Mouse (Mus musculus) lung, postnatal 14 days (tissue): ENCODE results near the gene Vasn.
A peak's percentile ranks its signal among the peaks of the same experiment; 100 is the strongest.

ENCODE experiments used
- DNase-seq: peaks from one replicate; pipeline ENCODE4 v3.0.0; 2021

The Vasn gene

GRCm38 (mm10) chr16:4607818-4608531 is 31.8 kb upstream of the Vasn start:
- DNase-seq = peak; percentile 87

DNA sequence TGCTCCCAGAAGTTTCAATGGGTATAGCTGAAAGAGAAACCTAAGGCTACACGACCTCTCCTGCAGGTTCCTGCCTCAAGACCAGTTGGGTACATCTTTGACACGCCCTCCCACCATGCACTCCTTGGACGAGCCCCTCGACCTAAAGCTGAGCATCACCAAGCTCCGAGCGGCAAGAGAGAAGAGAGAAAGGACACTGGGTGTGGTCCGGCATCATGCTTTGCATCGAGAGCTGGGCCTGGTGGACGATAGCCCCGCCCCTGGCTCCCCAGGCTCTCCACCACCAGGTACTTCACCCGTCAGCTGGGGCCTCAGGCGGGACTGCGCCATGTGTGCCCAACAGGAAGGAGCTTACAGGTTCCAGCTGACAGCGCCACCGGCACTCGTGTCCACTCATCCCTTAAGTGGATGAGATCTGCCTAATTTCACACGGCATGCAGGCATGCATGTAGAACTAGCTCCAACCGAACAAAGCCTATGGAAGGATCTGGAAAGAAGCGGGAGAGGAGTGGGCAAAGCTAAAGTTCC is 31.1 kb upstream of the Vasn start:
- DNase-seq = no peak

GRCm38 (mm10) chr16:4611193-4611592 is 28.5 kb upstream of the Vasn start:
- no peak for DNase-seq

- DNase-seq = no peak
Measured at GRCm38 (mm10) chr16:4611676-4612075, 28.1 kb upstream of the Vasn start.

GRCm38 (mm10) chr16:4613736-4614135 is 26.0 kb upstream of the Vasn start:
- DNase-seq = no peak

- no peak for DNase-seq
Measured at GRCm38 (mm10) chr16:4614639-4615038, 25.1 kb upstream of the Vasn start.

GRCm38 (mm10) chr16:4615297-4615696 is 24.4 kb upstream of the Vasn start:
- DNase-seq = no peak

GRCm38 (mm10) chr16:4616829-4617228 is 22.9 kb upstream of the Vasn start:
- DNase-seq = no peak

GRCm38 (mm10) chr16:4624074-4624473 is 15.7 kb upstream of the Vasn start:
- no peak for DNase-seq

DNA sequence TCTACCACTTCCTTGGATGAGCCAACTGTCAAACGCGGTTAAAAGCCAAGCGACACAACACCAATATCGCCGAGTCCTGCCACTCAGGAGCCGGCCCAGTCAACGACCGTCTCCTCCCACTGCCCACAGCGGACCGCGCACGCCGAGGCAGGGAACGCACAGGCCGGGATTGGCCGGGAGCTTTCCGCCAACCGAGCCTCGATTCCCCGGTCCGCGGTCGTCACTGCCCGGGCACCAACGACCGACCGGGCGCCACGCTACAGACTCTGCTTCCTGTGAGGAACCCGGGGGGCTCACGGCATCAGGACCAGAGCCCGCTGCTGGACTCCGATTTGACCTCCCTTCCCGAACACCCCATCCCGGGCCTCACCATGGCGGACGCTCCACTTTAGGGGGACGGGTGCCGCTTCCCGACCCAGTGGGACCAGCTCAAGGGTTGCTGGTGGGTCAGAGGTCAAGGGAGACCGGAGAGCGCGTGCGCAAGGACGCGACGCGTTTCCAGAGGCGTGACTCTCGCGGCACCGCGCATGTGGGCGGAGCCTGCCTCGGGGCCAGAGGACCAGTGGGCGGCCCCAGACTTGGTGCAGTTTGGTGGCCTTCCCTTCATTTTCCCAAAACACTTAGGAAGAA is 15.1 kb upstream of the Vasn start, which contains the start of gene Pam16:
TSS of gene Pam16 (minus strand) at position 508 of the 630 bp plus-strand sequence.
- DNase-seq = peak; percentile 92

- DNase-seq = no peak
Measured at GRCm38 (mm10) chr16:4627105-4627504, 12.6 kb upstream of the Vasn start.

DNA sequence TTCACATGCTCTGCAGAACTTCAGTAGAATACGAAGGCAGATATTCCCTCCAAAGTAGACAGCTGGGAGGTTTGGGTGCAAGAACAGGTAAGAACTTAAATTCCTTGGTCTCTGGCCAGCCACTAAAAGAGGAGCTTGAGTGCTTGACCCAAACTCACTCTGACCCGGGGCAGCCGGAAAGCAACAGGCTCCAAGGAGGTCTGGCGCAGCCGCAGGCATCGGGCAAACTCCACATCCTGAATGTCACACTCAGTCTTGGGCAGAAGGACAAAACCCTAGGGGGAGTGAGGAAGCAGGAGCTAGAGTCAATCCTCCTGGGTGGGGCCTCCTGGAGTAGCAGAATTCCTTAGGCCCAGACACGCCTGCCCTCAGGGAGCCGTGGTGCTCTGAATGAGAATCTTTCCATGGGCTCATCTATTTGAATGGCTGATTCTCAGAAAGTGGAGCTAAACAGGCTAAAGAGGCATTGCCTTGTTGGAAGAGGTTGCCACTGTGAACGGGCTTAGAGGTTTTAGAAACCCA is 10.8 kb upstream of the Vasn start:
- DNase-seq = no peak

GRCm38 (mm10) chr16:4629950-4630349 is 9.8 kb upstream of the Vasn start:
- peak; percentile 92 for DNase-seq

GRCm38 (mm10) chr16:4632050-4632449 is 7.7 kb upstream of the Vasn start:
- DNase-seq = peak; percentile 71

DNA sequence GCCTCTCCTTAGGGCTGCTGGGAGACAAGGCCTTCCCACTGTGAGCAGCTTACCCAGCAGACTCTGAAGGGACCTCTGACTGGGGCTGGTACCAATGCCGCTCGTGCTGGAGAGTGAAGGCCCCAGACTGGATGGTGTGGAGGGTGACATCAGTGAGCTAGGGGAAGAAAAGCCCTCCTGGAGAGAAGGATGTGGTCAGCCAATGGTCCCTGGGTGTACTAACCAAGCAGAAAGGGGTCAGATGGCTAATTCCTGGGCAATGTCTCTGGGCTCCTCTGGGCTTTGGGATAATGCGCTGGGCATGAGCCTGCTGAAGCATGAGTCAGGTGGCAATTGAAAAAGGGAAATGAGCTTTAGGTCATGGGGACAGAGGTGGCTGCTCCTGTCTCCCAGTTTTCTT is 6.1 kb upstream of the Vasn start:
- no peak for DNase-seq

DNA sequence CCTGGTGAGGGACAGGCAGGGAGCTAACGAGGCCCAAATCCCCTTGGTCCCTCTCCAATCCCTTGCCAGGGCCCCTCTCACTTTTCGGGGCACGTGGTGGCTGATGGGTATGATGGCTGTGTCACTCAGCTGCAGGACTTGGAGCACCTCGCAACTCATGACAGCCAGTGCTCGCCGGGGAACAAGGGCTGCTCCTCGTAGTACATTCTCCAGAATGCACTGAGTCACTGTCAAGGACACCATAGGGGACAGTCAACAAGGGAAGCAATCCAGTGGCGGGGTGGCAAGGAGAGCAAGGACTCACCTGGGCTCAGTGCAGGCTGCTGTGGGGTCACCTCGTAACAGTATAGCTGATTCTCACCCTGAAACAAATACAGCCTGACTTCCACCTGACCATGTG is 5.1 kb upstream of the Vasn start:
- no peak for DNase-seq

DNA sequence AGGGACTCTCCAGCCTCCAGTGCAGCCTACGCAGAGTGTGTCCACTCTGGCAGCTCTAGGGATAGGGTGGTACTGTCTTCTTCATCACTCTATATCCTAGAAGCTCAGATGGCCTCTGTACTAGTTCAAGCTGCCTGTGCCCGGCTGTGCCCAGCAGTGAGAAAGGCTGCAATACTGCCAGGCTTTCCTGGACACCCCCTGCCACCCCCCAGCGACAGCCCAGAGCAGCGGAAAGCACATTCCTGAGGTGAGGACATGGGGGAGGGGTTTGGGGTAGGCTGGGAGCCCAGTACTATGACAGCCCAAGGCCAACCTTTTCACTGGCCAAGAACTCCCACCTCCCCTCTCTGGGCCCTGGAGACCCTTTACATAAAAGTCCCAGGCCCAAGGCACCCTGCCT is 4.0 kb upstream of the Vasn start:
- no peak for DNase-seq

GRCm38 (mm10) chr16:4638891-4639390 is 800 bp upstream of the Vasn start:
- no peak for DNase-seq

DNA sequence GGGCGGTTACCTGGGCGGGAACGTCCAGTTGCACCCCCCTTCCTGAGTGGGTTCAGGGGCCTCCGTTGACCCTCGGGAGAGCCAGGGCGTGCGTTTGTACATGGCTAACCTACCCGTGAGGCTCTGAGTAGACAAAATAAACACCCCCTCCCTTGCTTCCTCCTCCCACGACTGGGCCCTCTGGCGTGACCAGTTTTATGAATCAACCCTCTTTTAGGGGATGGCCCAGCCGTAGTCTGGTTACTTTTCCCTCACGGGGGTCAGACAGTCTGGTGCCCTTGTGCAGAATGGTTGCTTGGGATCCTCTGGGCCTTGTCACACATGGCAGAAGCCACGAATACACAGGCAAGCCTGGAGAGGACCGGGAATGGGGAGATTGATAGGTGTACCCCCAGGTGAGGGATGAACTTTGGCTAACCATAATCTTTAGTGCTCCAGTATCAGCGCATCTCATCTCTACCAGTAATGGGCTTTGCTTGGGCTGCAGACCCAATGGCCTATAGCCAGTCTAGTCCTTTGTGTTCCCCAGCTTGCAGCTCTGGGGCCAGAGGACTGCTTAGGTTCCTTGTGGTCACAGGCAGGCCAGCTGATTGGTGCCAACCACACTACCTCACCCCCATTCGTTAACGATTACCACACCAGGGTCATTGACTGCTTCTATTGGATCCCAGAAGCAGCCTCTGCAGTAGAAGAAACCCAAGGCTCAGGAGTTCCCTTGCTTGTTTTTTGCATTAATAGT is 695 bp downstream of the Vasn start:
- DNase-seq = peak; percentile 37

- peak; percentile 78 for DNase-seq
Measured at GRCm38 (mm10) chr16:4641119-4641838, 1.5 kb downstream of the Vasn start.

DNA sequence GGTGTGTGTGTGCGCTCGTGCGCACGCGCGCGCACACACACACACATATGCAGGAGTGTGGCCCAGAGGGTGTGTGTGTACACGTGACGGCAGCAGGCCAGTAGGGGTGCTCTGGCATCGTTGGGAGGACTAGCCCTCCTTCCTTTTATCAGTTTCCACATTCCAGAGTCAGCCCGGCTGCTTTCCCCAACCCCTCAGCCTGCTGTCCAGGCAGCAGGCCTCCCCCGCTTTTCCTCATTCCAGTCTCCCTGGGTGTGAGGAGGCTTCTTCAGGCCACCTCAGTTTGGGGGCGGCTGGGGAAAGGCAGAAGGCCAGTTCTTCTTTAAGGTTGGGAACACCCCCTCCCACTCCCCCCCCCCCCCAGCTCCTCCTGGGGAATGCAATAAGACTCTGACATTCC is 2.4 kb downstream of the Vasn start:
- DNase-seq = peak; percentile 72

- no peak for DNase-seq
Measured at GRCm38 (mm10) chr16:4642937-4643336, 3.2 kb downstream of the Vasn start.
